Mouse (Mus musculus): ENCODE data around the gene Pik3c2b. TPM values are rescaled to one million over a fixed set of nuclear protein-coding genes. Genes with fewer than 3 reads are reported as not detected.

Pik3c2b gene
- polyA plus RNA-seq, 1 experiment from 2014 or later, result 13.8 TPM

GRCm38 (mm10) chr1:133102108-133102507 lies 56.6 kb downstream of the Pik3c2b start:
- Histone ChIP-seq H3K4me1 (ENCODE audit: control insufficient read depth, insufficient read depth, low read length) (no peaks in the 10 kb centered on the region), H3K9me3 (ENCODE audit: control insufficient read depth, low read depth, low read length) (no peaks in the 10 kb centered on the region), H3K4me2 (replicated peaks; ENCODE audit: low read depth, low read length) (no peak overlapping the region), H3K4me3 (ENCODE audit: low read depth, low read length) (no peak overlapping the region), H3K27me3 (ENCODE audit: control insufficient read depth, insufficient read depth, low read length) (no peaks in the 10 kb centered on the region), H3K9ac (replicated peaks; ENCODE audit: low read depth, low read length) (no peak overlapping the region), H3K36me3 (ENCODE audit: control insufficient read depth, insufficient read depth, low read length) (peaks cover 27% of the 10 kb centered on the region), H3K27ac (ENCODE audit: low read length) (no peak overlapping the region)
- ATAC-seq (ENCODE audit: insufficient number of reproducible peaks, insufficient read depth, low FRiP score, low read depth), result no peak
- 86% methylated on average over 5 of the region's 5 CpGs for WGBS

DNA sequence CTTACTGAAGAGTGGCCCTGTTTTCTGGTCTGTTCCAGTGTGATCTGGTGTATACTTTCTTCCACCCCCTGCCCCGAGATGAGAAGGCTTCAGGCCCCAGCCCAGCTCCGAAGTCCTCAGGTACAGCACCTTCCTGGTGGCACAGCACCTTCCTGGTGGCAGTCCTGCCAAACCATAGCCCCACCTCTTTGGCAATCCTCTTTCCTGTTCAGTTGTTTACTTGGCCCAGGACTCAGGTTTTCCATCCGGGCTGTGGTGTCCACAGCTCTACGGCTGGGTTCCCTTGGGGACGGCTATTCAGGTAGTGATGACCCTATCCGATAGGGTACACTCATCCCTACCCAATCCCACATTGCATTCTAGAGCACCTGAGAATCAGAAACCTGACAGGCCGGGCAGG lies 57.8 kb downstream of the Pik3c2b start:
- Histone ChIP-seq H3K9me3 (ENCODE audit: control insufficient read depth, low read depth, low read length) (no peaks in the 10 kb centered on the region), H3K9ac (replicated peaks; ENCODE audit: low read depth, low read length) (no peak overlapping the region), H3K4me2 (replicated peaks; ENCODE audit: low read depth, low read length) (no peak overlapping the region), H3K36me3 (ENCODE audit: control insufficient read depth, insufficient read depth, low read length) (peaks cover 27% of the 10 kb centered on the region), H3K4me1 (ENCODE audit: control insufficient read depth, insufficient read depth, low read length) (no peaks in the 10 kb centered on the region), H3K27me3 (ENCODE audit: control insufficient read depth, insufficient read depth, low read length) (no peaks in the 10 kb centered on the region), H3K27ac (ENCODE audit: low read length) (no peak overlapping the region), H3K4me3 (ENCODE audit: low read depth, low read length) (no peak overlapping the region)
- WGBS, result 93% methylated on average over 7 of the region's 7 CpGs
- ATAC-seq (ENCODE audit: insufficient number of reproducible peaks, insufficient read depth, low FRiP score, low read depth), result no peak

- Histone ChIP-seq H3K9ac (replicated peaks; ENCODE audit: low read depth, low read length) (no peak overlapping the region), H3K9me3 (ENCODE audit: control insufficient read depth, low read depth, low read length) (no peaks in the 10 kb centered on the region), H3K4me2 (replicated peaks; ENCODE audit: low read depth, low read length) (no peak overlapping the region), H3K4me1 (ENCODE audit: control insufficient read depth, insufficient read depth, low read length) (no peaks in the 10 kb centered on the region), H3K4me3 (ENCODE audit: low read depth, low read length) (no peak overlapping the region), H3K27ac (ENCODE audit: low read length) (no peak overlapping the region), H3K27me3 (ENCODE audit: control insufficient read depth, insufficient read depth, low read length) (no peaks in the 10 kb centered on the region), H3K36me3 (ENCODE audit: control insufficient read depth, insufficient read depth, low read length) (peaks cover 24% of the 10 kb centered on the region)
- 94% methylated on average over 6 of the region's 6 CpGs for WGBS
- no peak for ATAC-seq (ENCODE audit: insufficient number of reproducible peaks, insufficient read depth, low FRiP score, low read depth)
These were observed 58.4 kb downstream of the Pik3c2b start for GRCm38 (mm10) chr1:133103871-133104270.

GRCm38 (mm10) chr1:133116108-133116507 lies 70.6 kb downstream of the Pik3c2b start:
- Histone ChIP-seq H3K36me3 (ENCODE audit: control insufficient read depth, insufficient read depth, low read length) (no peaks in the 10 kb centered on the region), H3K27me3 (ENCODE audit: control insufficient read depth, insufficient read depth, low read length) (no peaks in the 10 kb centered on the region), H3K9me3 (ENCODE audit: control insufficient read depth, low read depth, low read length) (no peaks in the 10 kb centered on the region), H3K27ac (ENCODE audit: low read length) (no peak overlapping the region), H3K4me3 (ENCODE audit: low read depth, low read length) (no peak overlapping the region), H3K4me1 (ENCODE audit: control insufficient read depth, insufficient read depth, low read length) (peaks cover 16% of the 10 kb centered on the region), H3K9ac (replicated peaks; ENCODE audit: low read depth, low read length) (no peak overlapping the region), H3K4me2 (replicated peaks; ENCODE audit: low read depth, low read length) (no peak overlapping the region)
- no peak for ATAC-seq (ENCODE audit: insufficient number of reproducible peaks, insufficient read depth, low FRiP score, low read depth)
- WGBS, result 91% methylated on average over 4 of the region's 4 CpGs

DNA sequence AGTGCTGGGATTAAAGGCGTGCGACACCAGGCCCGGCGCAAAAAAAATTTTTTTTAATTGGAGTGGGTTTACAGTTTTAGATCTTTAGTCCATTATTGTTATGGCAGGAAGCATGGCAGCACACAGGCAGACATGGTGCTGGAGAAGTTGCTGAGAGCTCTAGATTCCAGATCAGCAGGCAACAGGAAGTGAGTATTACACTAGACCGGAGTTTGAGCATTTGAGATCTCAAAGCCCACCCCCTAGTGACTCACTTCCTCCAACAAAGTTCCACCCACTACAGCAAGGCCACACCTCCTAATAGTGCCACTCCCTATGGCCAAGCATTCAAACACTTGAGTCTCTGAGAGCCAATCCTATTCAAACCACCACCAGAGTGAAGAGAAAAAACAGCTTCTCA lies 72.7 kb downstream of the Pik3c2b start:
- 91% methylated on average over 5 of the region's 5 CpGs for whole genome bisulfite sequencing

GRCm38 (mm10) chr1:133118844-133119243 lies 73.4 kb downstream of the Pik3c2b start:
- no peaks in the 10 kb centered on the region for H3K36me3 ChIP-seq (ENCODE audit: control insufficient read depth, insufficient read depth, low read length)
- no peak overlapping the region for H3K27ac ChIP-seq (ENCODE audit: low read length)
- H3K27me3 ChIP-seq (ENCODE audit: control insufficient read depth, insufficient read depth, low read length), result no peaks in the 10 kb centered on the region
- no peak overlapping the region for H3K9ac ChIP-seq (replicated peaks; ENCODE audit: low read depth, low read length)
- H3K9me3 ChIP-seq (ENCODE audit: control insufficient read depth, low read depth, low read length), result no peaks in the 10 kb centered on the region
- ATAC-seq (ENCODE audit: insufficient number of reproducible peaks, insufficient read depth, low FRiP score, low read depth), result no peak
- no peak overlapping the region for H3K4me3 ChIP-seq (ENCODE audit: low read depth, low read length)
- WGBS, result 68% methylated on average over 3 of the region's 3 CpGs
- H3K4me1 ChIP-seq (ENCODE audit: control insufficient read depth, insufficient read depth, low read length), result peaks cover 19% of the 10 kb centered on the region
- H3K4me2 ChIP-seq (replicated peaks; ENCODE audit: low read depth, low read length), result no peak overlapping the region

More for the DNA sequence above, 72.7 kb downstream of the Pik3c2b start:
- Histone ChIP-seq H3K4me1 (ENCODE audit: control insufficient read depth, insufficient read depth, low read length) (peaks cover 19% of the 10 kb centered on the region), H3K4me3 (ENCODE audit: low read depth, low read length) (no peak overlapping the region), H3K9me3 (ENCODE audit: control insufficient read depth, low read depth, low read length) (no peaks in the 10 kb centered on the region), H3K36me3 (ENCODE audit: control insufficient read depth, insufficient read depth, low read length) (no peaks in the 10 kb centered on the region), H3K27ac (ENCODE audit: low read length) (no peak overlapping the region), H3K9ac (replicated peaks; ENCODE audit: low read depth, low read length) (no peak overlapping the region), H3K27me3 (ENCODE audit: control insufficient read depth, insufficient read depth, low read length) (no peaks in the 10 kb centered on the region), H3K4me2 (replicated peaks; ENCODE audit: low read depth, low read length) (no peak overlapping the region)
- peak; percentile 53; the same call in 1 of the 2 replicates for ATAC-seq (ENCODE audit: insufficient number of reproducible peaks, insufficient read depth, low FRiP score, low read depth)

- 0 out of 2 replicates have a peak overlapping the region, but pooled peaks have one; percentile 7 for H3K4me2 ChIP-seq (replicated peaks; ENCODE audit: low read depth, low read length)
- H3K9me3 ChIP-seq (ENCODE audit: control insufficient read depth, low read depth, low read length), result no peaks in the 10 kb centered on the region
- no peak overlapping the region for H3K9ac ChIP-seq (replicated peaks; ENCODE audit: low read depth, low read length)
- no peak for ATAC-seq (ENCODE audit: insufficient number of reproducible peaks, insufficient read depth, low FRiP score, low read depth)
- no peaks in the 10 kb centered on the region for H3K27me3 ChIP-seq (ENCODE audit: control insufficient read depth, insufficient read depth, low read length)
- H3K4me3 ChIP-seq (ENCODE audit: low read depth, low read length), result no peak overlapping the region
- H3K4me1 ChIP-seq (ENCODE audit: control insufficient read depth, insufficient read depth, low read length), result peaks cover 19% of the 10 kb centered on the region
- WGBS, result 27% methylated on average over 7 of the region's 7 CpGs
- H3K27ac ChIP-seq (ENCODE audit: low read length), result peak overlapping the region; percentile 48; the same call in 1 of the 2 replicates
- no peaks in the 10 kb centered on the region for H3K36me3 ChIP-seq (ENCODE audit: control insufficient read depth, insufficient read depth, low read length)
These were observed 74.7 kb downstream of the Pik3c2b start for GRCm38 (mm10) chr1:133119931-133120712.

GRCm38 (mm10) chr1:133121246-133121645 lies 75.8 kb downstream of the Pik3c2b start:
- ATAC-seq (ENCODE audit: insufficient number of reproducible peaks, insufficient read depth, low FRiP score, low read depth), result no peak
- Histone ChIP-seq H3K27ac (ENCODE audit: low read length) (no peak overlapping the region), H3K4me1 (ENCODE audit: control insufficient read depth, insufficient read depth, low read length) (peaks cover 19% of the 10 kb centered on the region), H3K4me3 (ENCODE audit: low read depth, low read length) (no peak overlapping the region), H3K4me2 (replicated peaks; ENCODE audit: low read depth, low read length) (no peak overlapping the region), H3K27me3 (ENCODE audit: control insufficient read depth, insufficient read depth, low read length) (no peaks in the 10 kb centered on the region), H3K9me3 (ENCODE audit: control insufficient read depth, low read depth, low read length) (no peaks in the 10 kb centered on the region), H3K36me3 (ENCODE audit: control insufficient read depth, insufficient read depth, low read length) (no peaks in the 10 kb centered on the region), H3K9ac (replicated peaks; ENCODE audit: low read depth, low read length) (no peak overlapping the region)
- WGBS, result 54% methylated on average over 6 of the region's 6 CpGs

GRCm38 (mm10) chr1:133124137-133124536 lies 78.7 kb downstream of the Pik3c2b start:
- H3K9ac ChIP-seq (replicated peaks; ENCODE audit: low read depth, low read length), result no peak overlapping the region
- H3K4me1 ChIP-seq (ENCODE audit: control insufficient read depth, insufficient read depth, low read length), result peaks cover 17% of the 10 kb centered on the region
- H3K4me3 ChIP-seq (ENCODE audit: low read depth, low read length), result no peak overlapping the region
- ATAC-seq (ENCODE audit: insufficient number of reproducible peaks, insufficient read depth, low FRiP score, low read depth), result no peak
- no peak overlapping the region for H3K4me2 ChIP-seq (replicated peaks; ENCODE audit: low read depth, low read length)
- H3K27ac ChIP-seq (ENCODE audit: low read length), result no peak overlapping the region
- WGBS, result 73% methylated on average over 6 of the region's 6 CpGs
- H3K27me3 ChIP-seq (ENCODE audit: control insufficient read depth, insufficient read depth, low read length), result no peaks in the 10 kb centered on the region
- no peaks in the 10 kb centered on the region for H3K9me3 ChIP-seq (ENCODE audit: control insufficient read depth, low read depth, low read length)
- no peaks in the 10 kb centered on the region for H3K36me3 ChIP-seq (ENCODE audit: control insufficient read depth, insufficient read depth, low read length)

All from stomach, embryonic 14.5 days (tissue).